ENCODE assay signal across 8 mouse cellular contexts in genomic region chr15:102458050-102458736, GRCm38 (mm10). TPM values are rescaled to one million over a fixed set of nuclear protein-coding genes. Genes with fewer than 3 reads are reported as not detected.
DNase-seq lines count a peak whose midpoint lies in the region; ATAC-seq and TF ChIP-seq lines count a peak whose summit lies in the region.

No protein-coding gene starts in this region.

- DNase-seq in kidney, postnatal 0 days (ENCODE audit: low spot score) = no peak
- no peak for DNase-seq in kidney, adult 9 months
- DNase-seq in embryonic facial prominence, embryonic 14.5 days (ENCODE audit: low spot score) = no peak
- DNase-seq in urinary bladder, postnatal 25 days (ENCODE audit: low spot score) = no peak
- DNase-seq in urinary bladder, adult 2 months (ENCODE audit: low spot score) = no peak
- DNase-seq in kidney, postnatal 4 days = no peak

- TF ChIP-seq CTCF in kidney, postnatal 0 days (IDR thresholded peaks at IDR 0.05; ENCODE audit: low read depth) = no peak

- no peaks in the 10 kb centered on the region for H3K36me3 ChIP-seq in kidney, postnatal 0 days (ENCODE audit: insufficient read depth, low read length)
- 0 out of 2 replicates have a peak, but pooled peaks cover 1% of the 10 kb centered on the region for H3K36me3 ChIP-seq in embryonic facial prominence, embryonic 14.5 days (ENCODE audit: control insufficient read depth, insufficient read depth, low read length)
- no peaks in the 10 kb centered on the region for H3K36me3 ChIP-seq in hindbrain, embryonic 16.5 days (ENCODE audit: control insufficient read depth, insufficient read depth, low read length)
- peaks cover 4% of the 10 kb centered on the region for H3K36me3 ChIP-seq in midbrain, embryonic 12.5 days

- peak overlapping the region; percentile 71 for H3K4me2 ChIP-seq in kidney, postnatal 0 days (ENCODE audit: low read length)
- peak overlapping the region; percentile 49 for H3K4me2 ChIP-seq in embryonic facial prominence, embryonic 14.5 days (ENCODE audit: low read depth, low read length)
- peak overlapping the region; percentile 71 for H3K4me2 ChIP-seq in hindbrain, embryonic 16.5 days (ENCODE audit: low read length)
- H3K4me2 ChIP-seq in midbrain, embryonic 12.5 days (replicated peaks) = peak overlapping the region; percentile 59

- no peak overlapping the region for H3K4me3 ChIP-seq in kidney, postnatal 0 days (replicated peaks; ENCODE audit: low read depth, low read length)
- H3K4me3 ChIP-seq in embryonic facial prominence, embryonic 14.5 days (ENCODE audit: low read depth, low read length) = peak overlapping the region; percentile 39; the same call in 1 of the 2 replicates
- H3K4me3 ChIP-seq in hindbrain, embryonic 16.5 days (ENCODE audit: low read length) = peak overlapping the region; percentile 54
- H3K4me3 ChIP-seq in midbrain, embryonic 12.5 days = no peak overlapping the region

- 73% methylated on average over 5 of the region's 5 CpGs for WGBS in kidney, postnatal 0 days
- 68% methylated on average over 5 of the region's 5 CpGs for WGBS in embryonic facial prominence, embryonic 14.5 days
- 81% methylated on average over 5 of the region's 5 CpGs for WGBS in hindbrain, embryonic 16.5 days
- WGBS in midbrain, embryonic 12.5 days = 77% methylated on average over 5 of the region's 5 CpGs

- H3K27ac ChIP-seq in kidney, postnatal 0 days = no peak overlapping the region
- H3K27ac ChIP-seq in embryonic facial prominence, embryonic 14.5 days (replicated peaks; ENCODE audit: low read depth, low read length) = no peak overlapping the region
- H3K27ac ChIP-seq in hindbrain, embryonic 16.5 days (ENCODE audit: low read depth, low read length) = peak overlapping the region; percentile 44
- no peak overlapping the region for H3K27ac ChIP-seq in midbrain, embryonic 12.5 days (replicated peaks)

- no peaks in the 10 kb centered on the region for H3K9me3 ChIP-seq in kidney, postnatal 0 days (replicated peaks; ENCODE audit: low read length)
- no peaks in the 10 kb centered on the region for H3K9me3 ChIP-seq in embryonic facial prominence, embryonic 14.5 days (ENCODE audit: control insufficient read depth, low read length)
- no peaks in the 10 kb centered on the region for H3K9me3 ChIP-seq in hindbrain, embryonic 16.5 days (ENCODE audit: control insufficient read depth, low read length)
- no peaks in the 10 kb centered on the region for H3K9me3 ChIP-seq in midbrain, embryonic 12.5 days

- ATAC-seq in kidney, postnatal 0 days (replicated peaks; ENCODE audit: low FRiP score, low read depth) = no peak
- ATAC-seq in embryonic facial prominence, embryonic 14.5 days (ENCODE audit: low read depth) = no peak
- ATAC-seq in hindbrain, embryonic 16.5 days = no peak
- no peak for ATAC-seq in midbrain, embryonic 12.5 days (ENCODE audit: low FRiP score, low read depth)

- H3K27me3 ChIP-seq in kidney, postnatal 0 days (ENCODE audit: insufficient read depth, low read length) = no peaks in the 10 kb centered on the region
- H3K27me3 ChIP-seq in embryonic facial prominence, embryonic 14.5 days (replicated peaks; ENCODE audit: control insufficient read depth, insufficient read depth, low read length) = no peaks in the 10 kb centered on the region
- H3K27me3 ChIP-seq in hindbrain, embryonic 16.5 days (replicated peaks; ENCODE audit: control insufficient read depth, insufficient read depth, low read length) = no peaks in the 10 kb centered on the region
- no peaks in the 10 kb centered on the region for H3K27me3 ChIP-seq in midbrain, embryonic 12.5 days

- H3K9ac ChIP-seq in kidney, postnatal 0 days (ENCODE audit: low read depth, low read length) = no peak overlapping the region
- peak overlapping the region; percentile 51; the same call in 1 of the 2 replicates for H3K9ac ChIP-seq in embryonic facial prominence, embryonic 14.5 days (ENCODE audit: low read depth, low read length)
- H3K9ac ChIP-seq in hindbrain, embryonic 16.5 days (ENCODE audit: low read depth, low read length) = peak overlapping the region; percentile 48
- H3K9ac ChIP-seq in midbrain, embryonic 12.5 days (replicated peaks) = 0 out of 2 replicates have a peak overlapping the region, but pooled peaks have one; percentile 49

- no peaks in the 10 kb centered on the region for H3K4me1 ChIP-seq in kidney, postnatal 0 days (replicated peaks; ENCODE audit: insufficient read depth, low read length)
- H3K4me1 ChIP-seq in embryonic facial prominence, embryonic 14.5 days (ENCODE audit: control insufficient read depth, insufficient read depth, low read length) = no peaks in the 10 kb centered on the region
- peaks cover 14% of the 10 kb centered on the region for H3K4me1 ChIP-seq in hindbrain, embryonic 16.5 days (ENCODE audit: control insufficient read depth, insufficient read depth, low read depth, low read length)
- H3K4me1 ChIP-seq in midbrain, embryonic 12.5 days = peaks cover 10% of the 10 kb centered on the region

RNA-seq across cellular contexts. Expression of gene Prr13, which starts 0.6 kb away (rescaled TPM):
- 109 and 117 TPM in 2 replicates for polyA plus RNA-seq in kidney, postnatal 0 days (2015; fragmentation: Nextera tagmentation; extraction: Ambion mirVana)
- polyA plus RNA-seq in embryonic facial prominence, embryonic 14.5 days (2014; fragmentation: Nextera tagmentation; extraction: Ambion mirVana) = 95.9 and 97.6 TPM in 2 replicates
- 83.3 and 98.7 TPM in 2 replicates for polyA plus RNA-seq in hindbrain, embryonic 16.5 days (2015; fragmentation: Nextera tagmentation; extraction: Ambion mirVana)
- 84.9 and 97.9 TPM in 2 replicates for polyA plus RNA-seq in midbrain, embryonic 12.5 days (2016; fragmentation: Nextera tagmentation; extraction: Ambion mirVana)
- 145 and 166 TPM in 2 replicates for polyA plus RNA-seq in urinary bladder, adult 2 months (2012; rRNA removed)

RNA-seq across cellular contexts. Expression of gene Pcbp2, which starts 12.1 kb away (rescaled TPM):
- polyA plus RNA-seq in kidney, postnatal 0 days (2015; fragmentation: Nextera tagmentation; extraction: Ambion mirVana) = 185 and 191 TPM in 2 replicates
- 276 and 279 TPM in 2 replicates for polyA plus RNA-seq in embryonic facial prominence, embryonic 14.5 days (2014; fragmentation: Nextera tagmentation; extraction: Ambion mirVana)
- 120 TPM in 2 replicates for polyA plus RNA-seq in hindbrain, embryonic 16.5 days (2015; fragmentation: Nextera tagmentation; extraction: Ambion mirVana)
- 168 and 186 TPM in 2 replicates for polyA plus RNA-seq in midbrain, embryonic 12.5 days (2016; fragmentation: Nextera tagmentation; extraction: Ambion mirVana)
- polyA plus RNA-seq in urinary bladder, adult 2 months (2012; rRNA removed) = 328 and 432 TPM in 2 replicates

RNA-seq across cellular contexts. Expression of gene Amhr2, which starts 13.0 kb away (rescaled TPM):
- 0.46 and 0.80 TPM in 2 replicates for polyA plus RNA-seq in kidney, postnatal 0 days (2015; fragmentation: Nextera tagmentation; extraction: Ambion mirVana)
- polyA plus RNA-seq in embryonic facial prominence, embryonic 14.5 days (2014; fragmentation: Nextera tagmentation; extraction: Ambion mirVana) = 0.26 and 0.96 TPM in 2 replicates
- polyA plus RNA-seq in hindbrain, embryonic 16.5 days (2015; fragmentation: Nextera tagmentation; extraction: Ambion mirVana) = 0.10 and 0.30 TPM in 2 replicates
- 0.29 TPM in 1 of 2 replicates, not detected in the other for polyA plus RNA-seq in midbrain, embryonic 12.5 days (2016; fragmentation: Nextera tagmentation; extraction: Ambion mirVana)
- 0.53 and 0.62 TPM in 2 replicates for polyA plus RNA-seq in urinary bladder, adult 2 months (2012; rRNA removed)

RNA-seq across cellular contexts. Expression of gene Gm10337, which starts 45.3 kb away (rescaled TPM):
- polyA plus RNA-seq in kidney, postnatal 0 days (2015; fragmentation: Nextera tagmentation; extraction: Ambion mirVana) = 1.8 TPM in 1 of 2 replicates, not detected in the other
- polyA plus RNA-seq in embryonic facial prominence, embryonic 14.5 days (2014; fragmentation: Nextera tagmentation; extraction: Ambion mirVana) = 3.2 and 5.2 TPM in 2 replicates
- 8.1 and 21.8 TPM in 2 replicates for polyA plus RNA-seq in hindbrain, embryonic 16.5 days (2015; fragmentation: Nextera tagmentation; extraction: Ambion mirVana)
- polyA plus RNA-seq in midbrain, embryonic 12.5 days (2016; fragmentation: Nextera tagmentation; extraction: Ambion mirVana) = 4.6 and 9.6 TPM in 2 replicates
- polyA plus RNA-seq in urinary bladder, adult 2 months (2012; rRNA removed) = not detected in 2 replicates

RNA-seq across cellular contexts. Expression of gene Sp1, which starts 52.2 kb away (rescaled TPM):
- 8.8 TPM in 2 replicates for polyA plus RNA-seq in kidney, postnatal 0 days (2015; fragmentation: Nextera tagmentation; extraction: Ambion mirVana)
- polyA plus RNA-seq in embryonic facial prominence, embryonic 14.5 days (2014; fragmentation: Nextera tagmentation; extraction: Ambion mirVana) = 15.5 and 16.5 TPM in 2 replicates
- 3.4 and 3.5 TPM in 2 replicates for polyA plus RNA-seq in hindbrain, embryonic 16.5 days (2015; fragmentation: Nextera tagmentation; extraction: Ambion mirVana)
- polyA plus RNA-seq in midbrain, embryonic 12.5 days (2016; fragmentation: Nextera tagmentation; extraction: Ambion mirVana) = 9.6 and 10.2 TPM in 2 replicates
- polyA plus RNA-seq in urinary bladder, adult 2 months (2012; rRNA removed) = 19.1 and 24.2 TPM in 2 replicates

Comparison
In these comparisons a context has a peak if more than half of its experiments do, and no peak if none do; other contexts are left out.
1. H3K4me3 ChIP-seq: peak in embryonic facial prominence, embryonic 14.5 days (single experiment) and hindbrain, embryonic 16.5 days (single experiment); none in kidney, postnatal 0 days (single experiment) and midbrain, embryonic 12.5 days (single experiment).
2. Peak in every context shown above with its lines, with median percentiles within 50 percentile points of each other: H3K4me2 ChIP-seq.